Mouse (Mus musculus) lung, postnatal 0 days (tissue): ENCODE measurements around the gene Gatad1.

Source experiments
- CTCF ChIP-seq: IDR thresholded peaks from 2 replicates; pipeline ENCODE4 v1.5.1; 2016; ENCODE audit warnings: antibody characterized with exemption, mild to moderate bottlenecking
- EP300 ChIP-seq: IDR thresholded peaks from 2 replicates; pipeline ENCODE4 v1.6.1; 2016; ENCODE audit warnings: antibody characterized with exemption, mild to moderate bottlenecking, control low read depth

DNA sequence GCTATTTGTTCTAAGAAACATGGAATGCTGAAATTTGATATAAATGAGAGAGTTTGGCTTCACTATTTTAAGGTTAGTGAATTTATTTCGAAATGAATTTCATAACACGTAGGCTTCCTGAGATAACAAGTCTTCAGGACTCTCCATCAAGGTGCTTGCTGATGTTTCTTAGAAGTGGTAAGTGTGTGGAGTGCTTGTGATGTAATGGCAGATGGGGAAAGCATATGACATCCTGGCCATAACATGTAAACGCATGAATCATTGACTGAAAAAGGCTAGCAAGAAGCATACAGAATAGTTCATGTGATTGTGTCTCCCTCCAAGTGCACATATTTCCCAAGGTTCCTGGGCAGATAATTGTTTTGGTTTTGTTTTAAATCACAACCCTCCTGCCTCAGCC, 56.2 kb downstream of the Gatad1 start:
- TF ChIP-seq EP300 = no peak
- TF ChIP-seq CTCF = no peak
